Mouse (Mus musculus): ENCODE results near the gene Itga2.

The Itga2 gene

GRCm38 (mm10) chr13:114818513-114818912 lies 113.4 kb downstream of the Itga2 start:
- DNase-seq (ENCODE audit: low spot score) = peak; percentile 46

- DNase-seq (ENCODE audit: low spot score) = peak; percentile 89
Measured at GRCm38 (mm10) chr13:114817751-114818360, 114.0 kb downstream of the Itga2 start, which contains the start of gene Mocs2. Mocs2 (plus strand) TSS chr13:114818236.

GRCm38 (mm10) chr13:114809624-114810210 lies 122.2 kb downstream of the Itga2 start:
- no peak for DNase-seq (ENCODE audit: low spot score)

- DNase-seq (ENCODE audit: low spot score) = no peak
Measured at GRCm38 (mm10) chr13:114802971-114803370, 128.9 kb downstream of the Itga2 start.

- peak; percentile 49 for DNase-seq (ENCODE audit: low spot score)
Measured at GRCm38 (mm10) chr13:114801857-114802256, 130.0 kb downstream of the Itga2 start.

- DNase-seq (ENCODE audit: low spot score) = no peak
Measured at GRCm38 (mm10) chr13:114793250-114794030, 138.5 kb downstream of the Itga2 start.

GRCm38 (mm10) chr13:114791511-114791910 lies 140.4 kb downstream of the Itga2 start:
- DNase-seq (ENCODE audit: low spot score) = no peak
